Mouse (Mus musculus) adrenal gland, adult (tissue): ENCODE measurements around the gene Ttll4.
A peak's percentile ranks its signal among the peaks of the same experiment; 100 is the strongest.

ENCODE experiments used
- DNase-seq, 2 experiments: peaks; one replicate each; pipeline ENCODE4 v3.0.0; 2022 to 2023; ENCODE audit warnings: low spot score in 1 of 2; ENCODE audit not compliant: inconsistent age in 2 of 2

Ttll4 gene

DNA sequence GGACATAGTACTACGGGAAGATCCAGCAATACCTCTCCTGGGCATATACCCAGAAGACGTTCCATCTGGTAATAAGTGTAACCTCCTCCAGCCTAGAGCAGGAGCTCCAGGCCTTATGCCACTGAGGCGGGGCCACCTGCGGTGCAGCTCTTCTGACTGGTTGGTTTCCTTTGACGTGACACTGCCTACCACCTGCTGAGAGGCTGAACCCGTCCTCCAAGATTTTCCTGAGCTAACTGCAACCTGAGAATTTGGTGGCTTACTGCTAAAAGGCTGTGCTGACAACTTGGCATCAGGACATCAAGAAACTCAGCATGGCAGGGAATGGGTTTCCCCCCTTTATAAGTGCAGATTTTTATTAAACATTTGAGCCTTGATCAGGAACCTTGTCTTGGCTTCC is 48.0 kb downstream of the Ttll4 start:
- DNase-seq = no peak

GRCm38 (mm10) chr1:74712046-74712445 is 50.5 kb downstream of the Ttll4 start:
- DNase-seq = no peak

DNA sequence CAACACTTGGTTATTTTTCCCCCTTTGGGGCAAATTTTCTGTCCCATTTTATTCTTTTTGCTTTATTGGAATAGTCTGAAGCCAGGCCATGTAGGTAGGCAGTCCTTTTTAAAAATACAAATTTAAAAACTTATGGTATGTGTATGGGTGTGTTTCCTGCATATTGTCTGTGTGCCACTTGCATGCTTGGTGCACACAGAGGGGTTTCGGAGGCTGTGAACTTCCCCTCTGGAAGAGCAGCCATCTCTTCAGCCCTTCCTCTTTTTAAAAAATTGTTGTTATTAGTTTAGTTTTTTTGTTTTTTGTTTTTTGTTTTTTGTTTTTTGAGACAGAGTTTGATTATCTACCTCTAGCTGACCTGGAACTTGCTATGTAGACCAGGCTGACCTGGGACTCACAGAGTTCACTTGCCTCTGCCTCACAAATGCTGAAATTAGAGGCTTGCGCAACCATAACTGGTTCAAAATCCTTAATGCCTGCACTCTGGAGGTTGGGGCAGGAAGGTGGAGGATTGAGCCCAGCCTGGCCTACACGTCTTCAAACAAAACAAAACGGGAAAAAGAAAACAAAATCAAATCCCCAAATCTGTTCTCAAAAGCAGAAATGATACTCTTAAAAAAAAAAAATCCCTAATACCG is 51.0 kb downstream of the Ttll4 start:
- DNase-seq = no peak

GRCm38 (mm10) chr1:74713099-74713858 is 51.7 kb downstream of the Ttll4 start, which contains the start of gene Cyp27a1:
TSS of gene Cyp27a1 (plus strand) at chr1:74713574.
- peak; percentile 70 to 84 for DNase-seq

- DNase-seq = no peak
These were observed 52.5 kb downstream of the Ttll4 start for GRCm38 (mm10) chr1:74713859-74714730.

- no peak for DNase-seq
These were observed 53.4 kb downstream of the Ttll4 start for GRCm38 (mm10) chr1:74714967-74715366.

DNA sequence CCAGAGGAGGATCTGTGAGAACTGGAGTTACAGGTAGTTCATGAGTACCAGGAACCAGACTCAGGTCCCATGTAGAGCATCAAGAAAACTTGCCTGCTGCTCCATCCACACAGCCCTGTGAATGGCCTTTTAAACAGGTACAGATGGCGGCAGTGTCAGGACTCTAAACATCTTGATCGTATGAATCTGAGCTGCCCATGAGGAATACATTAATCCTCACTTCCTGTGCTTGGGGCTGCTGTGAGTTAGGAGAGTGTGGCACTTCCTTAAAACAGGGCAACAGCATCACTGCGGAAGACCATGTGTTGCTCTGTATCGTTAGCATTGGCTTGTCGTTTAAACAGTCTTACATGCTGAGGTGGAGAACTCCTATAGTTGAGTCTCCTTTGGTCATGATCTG is 53.9 kb downstream of the Ttll4 start:
- DNase-seq = no peak

GRCm38 (mm10) chr1:74715886-74716285 is 54.3 kb downstream of the Ttll4 start:
- DNase-seq = no peak

DNA sequence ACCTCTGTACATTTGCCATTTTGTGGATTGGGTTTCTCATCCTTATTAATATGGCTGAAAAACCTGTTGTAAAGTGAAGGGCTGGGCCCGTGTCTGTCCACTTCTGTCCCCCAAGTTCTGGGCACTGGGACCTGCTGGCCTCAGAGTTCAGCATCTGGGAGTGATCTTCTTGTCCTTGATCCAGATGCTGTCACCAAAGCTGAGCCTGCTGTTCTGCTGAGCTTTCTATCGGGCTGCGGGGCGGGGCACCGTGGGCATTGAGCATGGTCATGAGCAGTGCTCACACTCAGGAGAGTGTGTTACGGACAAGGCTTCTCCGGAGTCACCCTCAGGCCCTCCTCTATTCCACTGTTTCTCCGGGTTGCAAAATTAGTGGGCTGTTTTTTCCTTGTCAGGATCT is 56.6 kb downstream of the Ttll4 start:
- no peak for DNase-seq

DNA sequence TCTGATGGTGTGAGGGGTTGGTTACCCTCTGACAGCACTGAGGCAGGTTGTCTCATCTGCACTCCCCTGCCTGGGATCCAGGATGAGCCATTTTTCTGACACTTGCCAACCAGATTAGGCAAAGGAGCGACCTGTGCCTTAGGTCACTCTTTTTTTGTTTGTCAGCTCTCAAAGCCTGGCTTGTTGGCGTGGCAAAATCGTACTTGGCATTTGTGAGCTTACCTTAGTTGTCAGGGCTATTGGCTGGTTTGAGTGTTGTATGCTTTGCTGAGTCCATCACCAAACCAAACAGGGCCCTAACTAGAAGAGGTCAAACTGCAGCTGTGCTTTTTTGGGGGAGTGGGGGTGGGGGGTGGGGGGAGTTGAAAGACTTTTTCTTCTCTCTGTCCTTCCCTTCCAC is 57.7 kb downstream of the Ttll4 start:
- DNase-seq = no peak

GRCm38 (mm10) chr1:74721657-74722056 is 60.1 kb downstream of the Ttll4 start:
- no peak for DNase-seq

- no peak for DNase-seq
These were observed 62.2 kb downstream of the Ttll4 start for GRCm38 (mm10) chr1:74723748-74724147.

- DNase-seq = no peak
These were observed 64.6 kb downstream of the Ttll4 start for GRCm38 (mm10) chr1:74726114-74726513.

DNA sequence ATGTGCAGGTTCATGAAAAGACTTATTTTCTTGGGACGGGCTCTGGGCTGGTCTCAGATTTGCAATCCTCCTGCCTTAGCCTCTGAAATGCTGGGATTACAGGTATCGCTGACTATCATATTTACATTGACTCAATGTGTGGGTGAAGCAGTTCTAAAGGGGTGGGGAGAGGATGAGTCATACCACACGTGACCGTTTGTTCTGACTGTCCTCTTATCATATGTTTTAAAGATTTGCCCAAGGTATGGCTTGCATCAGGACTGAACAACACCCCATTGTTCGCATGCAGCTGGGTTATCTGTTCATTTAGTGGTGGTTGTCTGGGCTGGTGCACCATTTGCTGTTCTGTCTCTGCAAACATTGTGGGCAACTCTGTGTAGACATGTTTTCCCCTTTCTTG is 65.1 kb downstream of the Ttll4 start:
- DNase-seq = no peak

GRCm38 (mm10) chr1:74728446-74728845 is 66.9 kb downstream of the Ttll4 start:
- no peak for DNase-seq

GRCm38 (mm10) chr1:74736977-74737376 is 75.4 kb downstream of the Ttll4 start:
- DNase-seq = no peak

GRCm38 (mm10) chr1:74737500-74737899 is 76.0 kb downstream of the Ttll4 start:
- no peak for DNase-seq

DNA sequence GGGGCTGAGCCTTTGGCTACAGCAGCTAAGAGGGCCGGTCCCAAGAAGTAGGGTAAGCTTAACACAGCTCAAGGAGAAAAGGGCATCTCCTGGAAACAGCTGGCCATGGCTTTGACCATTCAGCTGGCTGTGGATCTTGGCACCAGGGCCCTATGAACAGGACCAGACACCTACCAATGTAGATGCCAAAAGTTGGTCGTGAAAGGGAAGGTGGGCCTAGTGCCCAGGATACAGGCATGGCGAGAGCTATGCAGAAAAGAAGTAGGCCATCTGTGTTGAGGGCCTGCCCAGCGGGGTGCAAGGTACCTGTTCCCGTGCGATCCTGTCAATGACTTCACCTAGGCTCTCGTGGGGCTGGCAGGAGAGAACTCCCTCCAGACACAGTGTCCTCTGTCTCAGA is 79.3 kb downstream of the Ttll4 start:
- no peak for DNase-seq

GRCm38 (mm10) chr1:74747335-74747734 is 85.8 kb downstream of the Ttll4 start:
- no peak for DNase-seq

DNA sequence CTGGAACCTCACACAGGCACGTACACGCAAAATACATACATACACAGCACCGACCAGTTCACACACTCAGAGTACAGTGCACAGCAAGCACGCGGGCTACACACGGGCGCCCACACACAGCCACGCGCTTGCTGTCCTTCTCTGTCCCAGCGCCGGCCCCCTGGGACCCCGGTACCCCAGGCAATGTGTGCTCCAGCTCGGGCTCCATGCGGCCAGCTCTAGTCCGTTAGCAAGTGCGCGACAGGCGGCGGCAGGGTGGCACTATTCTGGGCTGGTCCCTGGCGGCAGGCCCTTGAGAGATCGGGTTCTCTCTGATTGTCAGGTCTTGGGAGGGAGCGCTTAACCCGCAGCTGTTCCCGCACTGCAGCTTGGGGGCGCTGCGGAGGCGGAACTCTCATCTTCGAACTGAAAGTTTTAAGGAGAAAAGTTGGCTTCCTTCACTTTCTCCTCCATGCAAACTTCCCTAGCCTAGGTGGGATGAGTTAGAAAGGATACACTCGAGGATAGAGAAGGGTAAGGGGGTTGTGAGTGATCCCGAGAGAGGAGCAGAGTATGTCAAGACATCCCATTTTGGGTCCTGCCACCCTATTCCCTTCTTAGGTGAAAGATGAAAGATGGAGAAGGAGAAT is 87.2 kb downstream of the Ttll4 start, which contains the start of gene Prkag3:
Gene Prkag3, minus strand, starts transcription at position 579 of the 629 bp plus-strand sequence.
- DNase-seq = peak; percentile 66 to 83

GRCm38 (mm10) chr1:74749301-74749700 is 87.8 kb downstream of the Ttll4 start:
- DNase-seq = peak; percentile 57 to 74
